Mouse (Mus musculus): Measurements from ENCODE around the gene Dock2.

GRCm38 (mm10) chr11:34763739-34764361 is 19.8 kb downstream of the Dock2 start:
- TF ChIP-seq POLR2A (IDR thresholded peaks at IDR 0.05; ENCODE audit: control insufficient read depth in 1 of 2, insufficient read depth in 1 of 2, low read depth in 1 of 2, low read length in 2 of 2, poor library complexity in 1 of 2) (no peak), CTCF (IDR thresholded peaks at IDR 0.05 in 2 of 3, conservative IDR thresholded peaks at IDR 0.05 in 1 of 3; ENCODE audit: control insufficient read depth in 1 of 3, insufficient read depth in 1 of 3, low read depth in 2 of 3, low read length in 3 of 3, poor library complexity in 1 of 3, severe bottlenecking in 1 of 3) (no peak), EP300 (IDR thresholded peaks at IDR 0.05; ENCODE audit: low read depth in 1 of 2, low read length in 2 of 2) (no peak), TAL1 (IDR thresholded peaks at IDR 0.05; ENCODE audit: low read length) (no peak), SMC3 (IDR thresholded peaks at IDR 0.05; ENCODE audit: low read depth, low read length) (no peak), MAZ (IDR thresholded peaks at IDR 0.05; ENCODE audit: low read depth, low read length) (no peak), MEF2A (IDR thresholded peaks at IDR 0.05; ENCODE audit: extremely low read depth, insufficient replicate concordance, low read depth, low read length, poor library complexity, severe bottlenecking) (no peak), KAT2A (conservative IDR thresholded peaks at IDR 0.05; ENCODE audit: low read depth, low read length) (no peak), GATA1 (IDR thresholded peaks at IDR 0.05; ENCODE audit: low read depth, low read length) (no peak)

Data from MEL (cell line).